Mouse (Mus musculus): ENCODE results near the gene Trappc13.

DNA sequence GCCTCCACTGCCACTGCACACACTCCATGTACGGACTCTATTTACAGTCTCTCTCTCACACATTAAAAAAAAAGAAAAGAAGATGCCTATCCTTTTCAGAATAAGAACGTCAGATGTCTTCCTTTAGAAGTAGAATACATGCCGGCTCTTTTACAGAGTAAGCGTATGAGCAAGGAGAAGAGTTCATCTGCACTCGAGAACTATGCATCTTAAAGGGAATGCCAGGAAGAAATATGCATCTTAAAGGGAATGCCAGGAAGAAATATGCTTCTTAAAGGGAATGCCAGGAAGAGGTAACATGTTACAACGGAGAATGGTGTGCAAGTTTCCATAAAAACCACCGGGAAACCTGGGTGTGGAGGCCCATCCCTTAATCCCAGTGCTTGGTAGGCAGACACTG is 23.2 kb downstream of the Trappc13 start:
- TF ChIP-seq MAX (IDR thresholded peaks at IDR 0.05) (no peak), USF1 (IDR thresholded peaks at IDR 0.05; ENCODE audit: low read depth) (no peak), CTCF (IDR thresholded peaks at IDR 0.05; ENCODE audit: control insufficient read depth, insufficient read depth, insufficient read length) (no peak), FOSL1 (IDR thresholded peaks at IDR 0.05; ENCODE audit: insufficient read depth, low read length, poor library complexity, severe bottlenecking) (no peak)

Data from C2C12 (cell line).